Mouse (Mus musculus) layer of hippocampus, adult 9-11 months (tissue): ENCODE data around the gene Prr3.
"Not testable (repeated sequence)": the region's sequence is repeated elsewhere in the genome, so short reads cannot be mapped to it uniquely, and the experiment has no call there.

Experiments used
- DNase-seq: peaks from one replicate; pipeline ENCODE4 v3.0.0; 2022

Gene Prr3

GRCm38 (mm10) chr17:35979401-35980362, at the start of gene Prr3, which contains the start of gene Gnl1:
Gene Prr3, minus strand, starts transcription at chr17:35980236.
Gene Gnl1, plus strand, starts transcription at chr17:35979851.
- peak; percentile 94 for DNase-seq

- no peak for DNase-seq
These were observed 49.0 kb upstream of the Prr3 start for GRCm38 (mm10) chr17:36028879-36029619.

- no peak for DNase-seq
These were observed 47.6 kb upstream of the Prr3 start for GRCm38 (mm10) chr17:36027663-36028062.

- DNase-seq: no peak
These were observed 45.9 kb upstream of the Prr3 start for GRCm38 (mm10) chr17:36025901-36026300.

DNA sequence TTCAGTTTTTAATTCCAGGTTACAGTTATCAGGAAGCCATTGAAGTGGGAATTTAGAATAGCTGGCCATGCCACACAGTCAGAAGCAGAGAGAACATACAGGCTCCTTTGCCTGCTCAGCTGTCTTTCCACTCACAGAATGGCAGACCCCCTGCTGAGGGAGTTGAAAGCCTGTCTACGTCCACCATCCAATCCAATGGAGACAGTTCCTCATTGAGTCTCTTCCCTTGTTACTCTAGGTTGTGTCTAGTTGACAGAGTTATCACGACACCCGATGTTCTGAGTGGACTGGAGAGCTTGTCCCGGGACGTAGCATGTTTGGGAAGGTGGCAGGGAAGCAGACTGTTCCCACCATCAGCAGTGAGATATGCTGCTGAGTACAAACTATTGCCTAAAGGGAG, 45.2 kb upstream of the Prr3 start:
- no peak for DNase-seq

GRCm38 (mm10) chr17:36023710-36024654, 43.9 kb upstream of the Prr3 start:
- no peak for DNase-seq

- DNase-seq: no peak
These were observed 42.9 kb upstream of the Prr3 start for GRCm38 (mm10) chr17:36022922-36023321.

DNA sequence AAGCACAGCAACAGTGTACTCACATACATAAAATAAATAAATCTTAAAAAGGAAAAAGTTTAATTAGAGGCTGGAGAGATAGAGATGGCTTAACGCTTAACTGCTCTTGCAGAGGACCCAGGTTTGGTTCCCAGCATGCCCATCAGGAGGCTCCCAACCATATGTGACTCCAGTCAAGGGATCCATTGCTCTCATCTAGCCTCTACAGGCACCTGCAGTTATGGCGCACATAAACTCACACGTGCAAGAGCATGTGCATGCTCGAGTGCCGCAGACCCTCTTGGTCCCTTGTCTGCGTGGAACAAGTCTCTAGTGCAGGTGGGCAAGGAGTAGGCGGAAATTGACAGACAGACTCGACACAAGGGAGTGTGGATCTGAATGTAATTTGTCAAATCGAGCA, 42.1 kb upstream of the Prr3 start:
- DNase-seq: no peak

DNA sequence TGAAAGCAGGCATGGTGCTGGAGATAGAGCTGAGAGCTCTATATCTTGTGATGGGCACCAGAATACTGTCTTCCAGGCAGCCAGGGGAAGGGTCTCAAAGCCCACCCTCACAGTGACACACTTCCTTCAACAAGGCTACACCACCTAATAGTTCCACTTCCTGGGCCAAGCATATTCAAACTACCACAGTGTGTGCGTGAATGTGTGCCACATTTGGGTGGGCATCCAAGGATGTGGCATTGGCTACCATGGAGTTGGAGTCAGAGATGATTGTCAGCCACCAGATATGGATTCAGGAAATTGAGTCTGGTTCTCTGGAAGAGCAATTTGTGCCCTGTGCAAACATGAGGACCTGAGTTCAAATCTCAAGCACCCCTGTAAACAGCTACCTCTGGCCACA, 41.3 kb upstream of the Prr3 start:
- DNase-seq: no peak

GRCm38 (mm10) chr17:36020191-36021073, 40.4 kb upstream of the Prr3 start, which contains the start of gene H2-T24:
Gene H2-T24, minus strand, starts transcription at chr17:36020560.
- peak; percentile 70 for DNase-seq

DNA sequence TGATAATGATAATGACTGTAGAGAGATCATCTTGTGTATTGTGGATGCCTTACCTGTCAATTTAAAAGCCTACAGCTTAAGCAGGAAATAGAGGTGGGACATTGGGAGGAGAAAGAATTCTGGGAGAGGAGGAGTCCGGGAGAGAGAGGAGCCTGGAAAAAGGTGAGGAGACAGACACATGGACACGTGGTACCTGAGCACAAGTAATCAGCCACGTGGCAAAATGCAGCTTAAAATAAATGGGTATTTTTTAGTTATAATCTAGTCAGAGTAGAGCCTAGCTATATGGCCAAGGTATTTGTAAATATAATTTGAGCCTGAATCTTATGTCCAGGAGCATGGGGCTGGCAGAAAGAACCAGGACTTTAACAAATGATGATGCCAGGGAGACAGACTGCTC, 39.5 kb upstream of the Prr3 start:
- no peak for DNase-seq

- no peak for DNase-seq
These were observed 38.9 kb upstream of the Prr3 start for GRCm38 (mm10) chr17:36018979-36019378.

GRCm38 (mm10) chr17:36017046-36017445, 37.0 kb upstream of the Prr3 start:
- DNase-seq: no peak

- no peak for DNase-seq
These were observed 34.9 kb upstream of the Prr3 start for GRCm38 (mm10) chr17:36014977-36015376.

DNA sequence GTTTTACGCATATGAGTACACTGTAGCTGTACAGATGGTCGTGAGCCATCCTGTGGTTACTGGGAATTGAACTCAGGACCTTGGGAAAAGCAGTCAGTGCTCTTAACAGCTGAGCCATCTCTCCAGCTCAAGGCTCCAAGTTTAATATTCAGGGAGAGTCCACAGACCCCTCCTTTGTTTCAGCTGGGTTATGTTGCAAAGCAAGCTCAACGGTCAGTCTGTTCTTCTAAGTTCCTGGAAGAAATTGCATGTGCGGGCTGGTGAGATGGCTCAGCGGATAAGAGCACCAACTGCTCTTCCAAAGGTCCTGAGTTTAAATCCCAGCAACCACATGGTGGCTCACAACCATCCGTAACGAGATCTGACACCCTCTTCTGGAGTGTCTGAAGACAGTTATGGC, 24.4 kb upstream of the Prr3 start:
- not testable (repeated sequence) for DNase-seq

DNA sequence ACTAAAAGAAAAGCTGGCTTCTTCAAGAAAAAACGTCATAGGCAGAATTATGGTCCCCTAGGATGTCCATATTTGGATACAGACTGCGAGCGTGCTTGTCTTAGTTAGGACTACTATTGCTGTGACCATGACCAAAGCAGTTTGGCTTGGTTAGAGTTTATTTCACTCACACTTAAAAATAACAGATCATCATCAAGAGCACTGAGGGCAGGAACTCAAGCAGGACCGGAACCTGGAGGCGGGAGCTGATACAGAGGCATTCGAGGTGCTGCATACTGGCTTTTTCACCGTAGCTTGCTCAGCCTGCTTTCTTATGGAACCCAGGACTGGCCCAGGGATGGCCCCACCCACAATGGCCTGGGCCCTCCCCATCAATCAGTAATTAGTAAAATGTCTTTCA, 23.3 kb upstream of the Prr3 start:
- DNase-seq: no peak

DNA sequence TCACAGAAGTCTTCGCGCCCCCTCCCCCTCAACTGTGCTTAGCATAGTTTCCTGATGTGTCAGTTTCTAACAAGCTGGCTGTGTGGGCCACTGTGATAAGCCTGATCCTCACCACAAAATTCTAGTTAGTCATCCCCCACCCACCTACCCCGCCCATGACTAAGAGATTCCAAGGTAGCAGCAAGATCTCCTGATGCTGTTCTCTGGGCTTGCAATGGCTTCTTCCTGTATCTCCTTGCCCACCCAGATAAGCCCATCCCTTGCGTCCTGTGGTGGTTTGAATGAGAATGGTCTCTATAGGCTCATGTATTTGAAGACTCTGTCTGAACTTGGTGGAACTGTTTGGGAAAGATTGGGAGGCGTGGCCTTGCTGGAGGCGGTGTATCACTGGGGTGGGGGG, 21.9 kb upstream of the Prr3 start:
- DNase-seq: no peak

DNA sequence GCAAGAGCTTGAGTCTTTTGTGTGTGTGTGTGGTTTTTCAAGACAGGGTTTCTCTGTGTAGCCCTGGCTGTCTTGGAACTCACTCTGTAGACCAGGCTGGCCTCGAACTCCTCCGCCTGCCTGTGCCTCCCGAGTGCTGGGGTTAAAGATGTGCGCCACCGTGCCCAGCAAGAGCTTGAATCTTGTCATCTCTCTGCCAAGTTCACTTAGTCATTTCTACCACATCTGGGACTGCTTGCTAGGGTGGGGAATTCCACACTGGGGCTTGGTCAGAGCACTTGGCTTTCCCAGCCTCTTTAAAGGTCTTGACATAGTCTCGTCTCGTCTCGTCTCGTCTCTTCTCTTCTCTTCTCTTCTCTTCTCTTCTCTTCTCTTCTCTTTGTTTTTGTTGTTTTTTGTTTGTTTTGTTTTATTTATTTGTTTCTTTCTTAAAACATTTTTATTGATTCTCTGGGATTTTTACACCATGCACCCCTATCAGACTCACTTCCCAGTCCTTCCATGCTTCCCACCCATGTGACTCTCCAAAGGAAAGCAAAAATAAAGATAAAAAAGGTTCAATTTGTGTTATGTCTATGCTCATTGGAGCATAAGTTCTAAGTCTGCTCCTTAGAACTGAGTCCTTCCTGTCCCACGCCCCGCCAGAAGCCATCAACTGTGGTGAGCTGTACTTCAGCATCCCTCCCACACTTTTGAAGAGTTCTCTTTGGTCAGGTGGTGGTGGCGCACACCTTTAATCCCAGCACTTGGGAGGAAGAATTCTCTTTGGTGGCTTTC, 21.3 kb upstream of the Prr3 start:
- DNase-seq: no peak

- DNase-seq: no peak
These were observed 20.3 kb upstream of the Prr3 start for GRCm38 (mm10) chr17:36000349-36000748.

GRCm38 (mm10) chr17:35999356-35999755, 19.3 kb upstream of the Prr3 start:
- DNase-seq: no peak
